Mouse (Mus musculus) limb, embryonic 10.5 days (tissue): Measurements from ENCODE around the gene Ptprd. TPM values are rescaled to one million over a fixed set of nuclear protein-coding genes. Genes with fewer than 3 reads are reported as not detected.

Source experiments
- DNase-seq: peaks from one replicate; pipeline ENCODE4 v3.0.0-alpha.2; 2017; ENCODE audit warnings: low spot score
- H3K27ac ChIP-seq: fragments of 300-500 bp; sonication (generic); 2 replicates; pipeline ENCODE4 v1.5.1; 2016; ENCODE audit warnings: mild to moderate bottlenecking
- H3K27me3 ChIP-seq: fragments of 300-500 bp; sonication (generic); 2 replicates; pipeline ENCODE4 v1.6.1; 2016; ENCODE audit warnings: low read depth, mild to moderate bottlenecking; ENCODE audit not compliant: poor library complexity, severe bottlenecking
- H3K36me3 ChIP-seq: fragments of 300-500 bp; sonication (generic); 2 replicates; pipeline ENCODE4 v1.6.1; 2016; ENCODE audit warnings: mild to moderate bottlenecking, moderate library complexity
- H3K4me1 ChIP-seq: fragments of 300-500 bp; sonication (generic); 2 replicates; pipeline ENCODE4 v1.6.1; 2016
- H3K4me3 ChIP-seq: fragments of 300-500 bp; sonication (generic); 2 replicates; pipeline ENCODE4 v1.5.1; 2016; ENCODE audit warnings: mild to moderate bottlenecking, moderate library complexity
- H3K9me3 ChIP-seq: fragments of 300-500 bp; sonication (generic); replicated peaks from 2 replicates; pipeline ENCODE4 v1.6.1; 2016; ENCODE audit warnings: mild to moderate bottlenecking
- WGBS: fragments of 180-500 bp; shearing (Covaris S2); methylation state at CpG from one replicate; pipeline ENCODE4 v1.1.7; 2016; 5-methylcytosine and 5-hydroxymethylcytosine counted together
- polyA plus RNA-seq: library from polyadenylated mRNA; unstranded; fragments of >200 nt; fragmentation: Nextera tagmentation; extraction: Ambion mirVana; gene quantifications from 2 replicates; pipeline ENCODE4 v1.2.1, GENCODE M21; 2016

Ptprd gene
- polyA plus RNA-seq, 1 experiment from 2014 or later = 15.6 TPM

- 84% methylated on average over 3 of the region's 3 CpGs for WGBS
- H3K9me3 ChIP-seq = no peaks in the 10 kb centered on the region
Measured at GRCm38 (mm10) chr4:77513041-77513440, 698.7 kb downstream of the Ptprd start.

DNA sequence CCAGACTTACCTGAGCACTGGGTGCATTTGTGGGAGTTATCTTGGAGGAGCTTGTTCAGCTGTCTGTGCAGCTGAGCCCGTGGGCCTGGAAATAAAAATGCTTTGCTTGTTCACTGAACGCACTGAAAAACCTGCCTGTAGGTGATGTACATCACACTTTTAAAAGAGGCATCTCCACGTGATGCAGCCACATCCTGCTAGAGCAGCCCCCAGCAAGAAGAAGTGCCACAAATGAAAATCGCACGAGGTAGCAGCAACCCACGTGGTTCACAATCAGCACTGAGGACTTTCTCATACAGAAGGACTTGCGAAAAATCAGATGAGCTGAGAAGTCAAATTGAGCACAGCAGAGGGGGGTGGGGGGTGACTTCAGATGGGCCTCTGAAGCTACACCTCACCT is 757.7 kb downstream of the Ptprd start:
- Histone ChIP-seq H3K27ac (no peak overlapping the region), H3K4me3 (no peak overlapping the region), H3K9me3 (no peaks in the 10 kb centered on the region), H3K4me1 (no peaks in the 10 kb centered on the region), H3K36me3 (no peaks in the 10 kb centered on the region), H3K27me3 (no peaks in the 10 kb centered on the region)
- no peak for DNase-seq
- WGBS = 84% methylated on average over 7 of the region's 7 CpGs

More at GRCm38 (mm10) chr4:77513041-77513440, 698.7 kb downstream of the Ptprd start:
- H3K4me1 ChIP-seq = no peaks in the 10 kb centered on the region
- H3K36me3 ChIP-seq = no peaks in the 10 kb centered on the region
- no peak overlapping the region for H3K4me3 ChIP-seq
- H3K27me3 ChIP-seq = no peaks in the 10 kb centered on the region
- no peak overlapping the region for H3K27ac ChIP-seq
- DNase-seq = no peak

GRCm38 (mm10) chr4:77399146-77399545 is 812.6 kb downstream of the Ptprd start:
- no peak overlapping the region for H3K27ac ChIP-seq
- 90% methylated on average over 4 of the region's 4 CpGs for WGBS
- H3K9me3 ChIP-seq = no peaks in the 10 kb centered on the region
- no peak overlapping the region for H3K4me3 ChIP-seq
- no peaks in the 10 kb centered on the region for H3K36me3 ChIP-seq
- no peaks in the 10 kb centered on the region for H3K4me1 ChIP-seq
- no peak for DNase-seq
- H3K27me3 ChIP-seq = no peaks in the 10 kb centered on the region

DNA sequence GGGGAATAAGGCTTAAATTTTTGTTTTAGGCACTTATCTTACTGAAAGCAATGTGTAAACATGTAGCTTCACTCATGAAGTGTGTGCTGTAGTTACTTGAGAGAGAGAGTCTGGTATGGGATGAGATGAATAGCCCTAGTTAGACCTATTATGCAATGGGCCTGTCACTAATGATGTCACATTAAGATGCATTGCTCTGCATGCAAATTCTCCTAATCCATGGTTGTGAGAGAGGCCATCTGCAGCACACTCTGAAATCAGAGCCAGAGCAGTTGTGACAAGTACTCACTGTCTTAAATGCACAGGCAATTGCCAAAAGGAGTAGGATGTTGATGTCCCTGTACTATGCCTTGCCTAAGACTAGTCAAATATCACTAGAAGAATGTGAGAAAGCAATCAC is 850.0 kb downstream of the Ptprd start:
- no peak for DNase-seq
- Histone ChIP-seq H3K9me3 (no peaks in the 10 kb centered on the region), H3K4me3 (no peak overlapping the region), H3K36me3 (no peaks in the 10 kb centered on the region), H3K27ac (no peak overlapping the region), H3K4me1 (no peaks in the 10 kb centered on the region), H3K27me3 (no peaks in the 10 kb centered on the region)

GRCm38 (mm10) chr4:77327198-77327597 is 884.6 kb downstream of the Ptprd start:
- Histone ChIP-seq H3K27ac (no peak overlapping the region), H3K4me1 (no peaks in the 10 kb centered on the region), H3K36me3 (no peaks in the 10 kb centered on the region), H3K27me3 (no peaks in the 10 kb centered on the region), H3K4me3 (no peak overlapping the region), H3K9me3 (no peaks in the 10 kb centered on the region)
- DNase-seq = no peak
- WGBS = 92% methylated on average over 4 of the region's 4 CpGs

GRCm38 (mm10) chr4:77317060-77317680 is 894.6 kb downstream of the Ptprd start:
- Histone ChIP-seq H3K9me3 (no peaks in the 10 kb centered on the region), H3K27ac (no peak overlapping the region), H3K4me3 (no peak overlapping the region), H3K36me3 (no peaks in the 10 kb centered on the region), H3K4me1 (no peaks in the 10 kb centered on the region), H3K27me3 (no peaks in the 10 kb centered on the region)
- WGBS = 66% methylated on average over 10 of the region's 10 CpGs
- no peak for DNase-seq

DNA sequence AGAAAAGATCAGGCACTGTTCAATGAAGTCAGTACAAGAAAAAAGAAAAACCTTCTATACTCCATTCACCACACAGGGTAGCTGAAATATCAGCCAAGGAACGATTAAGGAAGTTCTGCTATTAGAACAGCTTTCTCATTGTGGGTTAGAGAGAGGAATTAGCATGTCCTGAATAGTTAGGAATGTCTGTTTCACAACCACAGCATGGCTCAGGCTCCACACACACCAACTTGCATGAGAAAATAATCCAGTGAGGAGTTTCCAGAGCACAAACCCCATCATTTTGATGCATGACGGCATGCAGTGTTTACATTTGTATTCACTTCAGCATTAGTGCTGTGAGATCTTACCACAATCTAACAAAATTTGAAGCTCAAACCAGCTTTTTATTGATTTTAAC is 895.1 kb downstream of the Ptprd start:
- no peaks in the 10 kb centered on the region for H3K9me3 ChIP-seq
- DNase-seq = no peak
- no peaks in the 10 kb centered on the region for H3K27me3 ChIP-seq
- whole genome bisulfite sequencing = 81% methylated on average over 2 of the region's 2 CpGs
- H3K27ac ChIP-seq = no peak overlapping the region
- H3K4me3 ChIP-seq = no peak overlapping the region
- H3K36me3 ChIP-seq = no peaks in the 10 kb centered on the region
- H3K4me1 ChIP-seq = no peaks in the 10 kb centered on the region

DNA sequence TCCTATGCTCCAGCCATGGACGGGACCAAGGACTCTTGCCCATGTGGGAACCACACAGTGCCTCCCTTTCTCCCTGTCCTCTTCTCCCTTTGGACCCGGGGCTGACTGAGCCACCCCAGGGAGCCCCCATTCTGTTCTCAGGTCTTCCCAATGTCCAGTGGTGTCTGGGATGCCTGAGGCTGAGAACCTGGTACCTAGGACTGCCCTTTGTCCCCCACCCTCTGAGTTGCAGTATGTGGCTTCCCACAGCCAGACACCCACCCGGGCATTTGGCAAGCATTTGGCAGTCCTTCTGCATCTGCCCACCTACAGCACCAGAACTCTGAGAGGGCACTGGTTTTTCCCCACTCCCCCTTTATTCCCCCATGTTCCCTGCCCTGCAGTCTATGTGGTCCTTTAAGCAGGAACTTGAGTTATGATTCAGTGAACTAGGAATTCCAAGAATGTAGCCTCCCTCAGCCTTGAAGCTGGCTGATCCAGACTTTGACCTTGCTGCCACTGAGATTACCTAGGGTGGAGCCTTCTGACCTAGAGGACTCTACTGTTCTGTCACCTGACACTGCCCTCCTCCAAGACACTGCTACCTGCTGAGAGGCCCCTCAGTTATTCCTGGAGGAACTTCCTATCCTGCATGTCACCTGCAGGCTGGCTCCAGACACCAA is 901.5 kb downstream of the Ptprd start:
- H3K27me3 ChIP-seq = no peaks in the 10 kb centered on the region
- 85% methylated on average over 3 of the region's 3 CpGs for WGBS
- H3K9me3 ChIP-seq = no peaks in the 10 kb centered on the region
- H3K27ac ChIP-seq = no peak overlapping the region
- H3K4me3 ChIP-seq = no peak overlapping the region
- H3K36me3 ChIP-seq = no peaks in the 10 kb centered on the region
- peaks cover 5% of the 10 kb centered on the region; the same call in 1 of the 2 replicates for H3K4me1 ChIP-seq
- DNase-seq = no peak

GRCm38 (mm10) chr4:77283423-77283822 is 928.3 kb downstream of the Ptprd start:
- WGBS = 98% methylated on average over 1 of the region's 1 CpGs
- Histone ChIP-seq H3K36me3 (no peaks in the 10 kb centered on the region), H3K4me1 (no peaks in the 10 kb centered on the region), H3K27ac (no peak overlapping the region), H3K27me3 (no peaks in the 10 kb centered on the region), H3K9me3 (no peaks in the 10 kb centered on the region), H3K4me3 (no peak overlapping the region)
- DNase-seq = no peak

DNA sequence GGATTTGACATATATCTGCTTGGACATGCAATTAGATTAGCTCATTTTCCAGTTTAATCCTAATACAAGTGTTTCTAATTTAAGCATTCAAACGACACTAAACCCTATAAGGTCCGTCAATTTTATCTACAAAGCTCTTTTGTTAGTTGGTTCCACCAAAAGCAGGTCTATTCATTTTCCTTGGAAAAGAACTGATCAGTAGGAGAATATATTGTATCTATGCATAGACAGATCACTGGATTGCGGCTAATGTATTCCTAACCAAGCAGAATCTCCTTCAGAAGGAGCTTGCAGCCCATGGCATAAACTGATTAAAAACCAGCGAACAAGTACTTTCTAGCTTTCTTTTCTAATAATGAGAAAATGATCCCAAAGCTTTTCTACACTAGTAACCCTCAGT is 933.8 kb downstream of the Ptprd start:
- Histone ChIP-seq H3K9me3 (no peaks in the 10 kb centered on the region), H3K27ac (no peak overlapping the region), H3K4me1 (no peaks in the 10 kb centered on the region), H3K4me3 (no peak overlapping the region), H3K27me3 (no peaks in the 10 kb centered on the region), H3K36me3 (no peaks in the 10 kb centered on the region)
- 84% methylated on average over 4 of the region's 4 CpGs for WGBS
- DNase-seq = no peak

GRCm38 (mm10) chr4:77259972-77260290 is 951.8 kb downstream of the Ptprd start:
- Histone ChIP-seq H3K27me3 (no peaks in the 10 kb centered on the region), H3K27ac (no peak overlapping the region), H3K9me3 (no peaks in the 10 kb centered on the region), H3K4me1 (no peaks in the 10 kb centered on the region), H3K4me3 (no peak overlapping the region), H3K36me3 (no peaks in the 10 kb centered on the region)
- WGBS = 74% methylated on average over 1 of the region's 1 CpGs
- DNase-seq = no peak

DNA sequence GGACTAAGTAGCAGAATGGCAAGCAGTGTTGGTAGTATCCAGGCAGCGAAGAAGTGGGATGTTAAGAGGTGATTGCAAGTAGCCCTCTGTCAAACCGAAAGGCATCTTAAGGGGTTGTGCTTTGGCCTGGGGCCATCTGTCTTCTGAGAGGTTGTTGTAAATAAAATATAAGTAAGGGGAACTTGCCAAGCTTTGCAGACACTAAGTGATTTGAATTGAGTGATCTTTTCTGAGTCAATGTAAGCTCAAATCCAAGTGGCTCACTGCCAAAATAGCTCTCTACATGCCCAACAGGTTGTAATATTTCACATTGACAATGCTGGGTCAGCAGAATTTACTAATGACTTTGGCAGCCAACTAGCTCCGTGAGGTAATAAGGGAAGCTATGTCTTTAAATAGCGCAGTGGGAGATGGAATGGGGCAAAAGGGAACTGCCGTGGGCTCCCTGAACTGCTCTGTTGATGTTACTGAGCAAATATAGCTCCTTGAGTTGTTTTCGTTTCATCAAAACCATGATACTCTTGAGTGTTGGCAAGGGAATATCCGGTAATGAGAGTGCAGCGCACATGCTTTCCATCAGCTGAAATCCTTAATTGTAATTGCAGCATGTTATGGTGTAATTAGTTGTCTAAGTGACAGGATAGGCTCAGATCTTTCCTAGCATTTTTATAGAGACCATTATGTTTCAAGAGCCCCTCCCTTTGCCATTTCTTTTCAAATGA is 952.4 kb downstream of the Ptprd start:
- Histone ChIP-seq H3K4me3 (no peak overlapping the region), H3K36me3 (no peaks in the 10 kb centered on the region), H3K27me3 (no peaks in the 10 kb centered on the region), H3K4me1 (no peaks in the 10 kb centered on the region), H3K27ac (no peak overlapping the region), H3K9me3 (no peaks in the 10 kb centered on the region)
- WGBS = 76% methylated on average over 8 of the region's 8 CpGs
- DNase-seq = no peak

DNA sequence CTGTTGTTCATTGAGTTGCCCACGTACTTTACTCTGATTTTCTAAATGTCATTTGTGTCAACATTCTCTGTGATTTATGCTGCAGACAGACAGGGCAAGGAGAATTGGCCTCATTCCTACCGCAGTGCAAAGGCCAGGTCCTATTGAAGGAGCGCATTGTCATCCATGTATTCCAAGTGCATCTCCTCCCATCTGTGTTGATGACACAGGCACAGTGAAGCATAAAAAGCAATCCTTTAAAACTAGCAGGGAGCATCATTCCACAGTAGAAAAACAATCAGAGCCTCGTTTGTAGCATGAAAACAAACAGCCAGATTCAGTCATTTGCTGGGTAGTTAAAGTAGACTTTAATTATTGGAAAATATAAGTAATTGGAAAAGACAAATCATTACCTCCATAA is 960.6 kb downstream of the Ptprd start:
- H3K9me3 ChIP-seq = no peaks in the 10 kb centered on the region
- H3K27me3 ChIP-seq = no peaks in the 10 kb centered on the region
- H3K4me3 ChIP-seq = no peak overlapping the region
- DNase-seq = no peak
- WGBS = 76% methylated on average over 4 of the region's 4 CpGs
- no peaks in the 10 kb centered on the region for H3K36me3 ChIP-seq
- H3K27ac ChIP-seq = no peak overlapping the region
- H3K4me1 ChIP-seq = no peaks in the 10 kb centered on the region
